9 mouse cellular contexts compared by ENCODE assay signal in genomic region chr7:140141350-140141749, GRCm38 (mm10). TPM values are rescaled to one million over a fixed set of nuclear protein-coding genes. Genes with fewer than 3 reads are reported as not detected.
DNase-seq lines count a peak whose midpoint lies in the region; ATAC-seq and TF ChIP-seq lines count a peak whose summit lies in the region.
"Had no signal": no experiment of that assay in that cellular context is flagged by ENCODE, and none has a peak within 500 bp of the region (broad histone marks: within the 10 kb centered on the region; RNA-seq: fewer than 3 reads in every experiment).

No protein-coding gene starts in this region.

- no peak overlapping the region for H3K9ac ChIP-seq in midbrain, embryonic 11.5 days (ENCODE audit: low read length)
- no peak overlapping the region for H3K9ac ChIP-seq in midbrain, embryonic 16.5 days (ENCODE audit: low read depth, low read length)
- H3K9ac ChIP-seq in heart, postnatal 0 days (replicated peaks; ENCODE audit: low read depth, low read length) = no peak overlapping the region
- no peak overlapping the region for H3K9ac ChIP-seq in liver, embryonic 13.5 days
- H3K9ac ChIP-seq: midbrain, embryonic 12.5 days had no signal

- no peaks in the 10 kb centered on the region for H3K9me3 ChIP-seq in midbrain, embryonic 11.5 days (ENCODE audit: control insufficient read depth, low read length)
- no peaks in the 10 kb centered on the region for H3K9me3 ChIP-seq in midbrain, embryonic 16.5 days (replicated peaks; ENCODE audit: control insufficient read depth, low read length, poor library complexity, severe bottlenecking)
- no peaks in the 10 kb centered on the region for H3K9me3 ChIP-seq in heart, postnatal 0 days (replicated peaks; ENCODE audit: control insufficient read depth, low read length)
- H3K9me3 ChIP-seq in liver, embryonic 13.5 days (replicated peaks) = no peaks in the 10 kb centered on the region
- H3K9me3 ChIP-seq: midbrain, embryonic 12.5 days had no signal

- H3K4me1 ChIP-seq in midbrain, embryonic 11.5 days (ENCODE audit: control insufficient read depth, insufficient read depth, low read length) = peaks cover 6% of the 10 kb centered on the region
- peaks cover 9% of the 10 kb centered on the region for H3K4me1 ChIP-seq in midbrain, embryonic 16.5 days (ENCODE audit: control insufficient read depth, insufficient read depth, low read length)
- H3K4me1 ChIP-seq in heart, postnatal 0 days (ENCODE audit: control insufficient read depth, insufficient read depth) = peaks cover 7% of the 10 kb centered on the region
- peaks cover 9% of the 10 kb centered on the region for H3K4me1 ChIP-seq in liver, embryonic 13.5 days (replicated peaks)

- ATAC-seq in midbrain, embryonic 11.5 days (ENCODE audit: low FRiP score) = no peak
- ATAC-seq in midbrain, embryonic 16.5 days = no peak
- no peak for ATAC-seq in heart, postnatal 0 days (ENCODE audit: insufficient read depth, low read depth)
- ATAC-seq in liver, embryonic 13.5 days (ENCODE audit: low read depth) = no peak

- no peak for TF ChIP-seq EP300 in heart, postnatal 0 days (IDR thresholded peaks at IDR 0.05; ENCODE audit: low read depth)

- H3K4me3 ChIP-seq in midbrain, embryonic 11.5 days (ENCODE audit: low read depth, low read length) = no peak overlapping the region
- H3K4me3 ChIP-seq in midbrain, embryonic 16.5 days (ENCODE audit: low read depth, low read length) = no peak overlapping the region
- no peak overlapping the region for H3K4me3 ChIP-seq in heart, postnatal 0 days (ENCODE audit: low read depth, low read length)
- H3K4me3 ChIP-seq in liver, embryonic 13.5 days (replicated peaks) = no peak overlapping the region
- H3K4me3 ChIP-seq: midbrain, embryonic 12.5 days had no signal

- 4% methylated on average over 14 of the region's 14 CpGs for WGBS in midbrain, embryonic 11.5 days
- WGBS in midbrain, embryonic 16.5 days = 8% methylated on average over 14 of the region's 14 CpGs
- 6% methylated on average over 14 of the region's 14 CpGs for WGBS in heart, postnatal 0 days
- 3% methylated on average over 14 of the region's 14 CpGs for WGBS in liver, embryonic 13.5 days (ENCODE audit: insufficient replicate concordance)

- no peaks in the 10 kb centered on the region for H3K27me3 ChIP-seq in midbrain, embryonic 11.5 days (ENCODE audit: control insufficient read depth, insufficient read depth, low read length)
- no peaks in the 10 kb centered on the region for H3K27me3 ChIP-seq in midbrain, embryonic 16.5 days (ENCODE audit: control insufficient read depth, insufficient read depth, low read depth, low read length)
- no peaks in the 10 kb centered on the region for H3K27me3 ChIP-seq in heart, postnatal 0 days (ENCODE audit: control insufficient read depth, insufficient read depth, low read length)
- H3K27me3 ChIP-seq in liver, embryonic 13.5 days = no peaks in the 10 kb centered on the region

- H3K27ac ChIP-seq in midbrain, embryonic 11.5 days (ENCODE audit: low read depth, low read length) = no peak overlapping the region
- H3K27ac ChIP-seq in midbrain, embryonic 16.5 days (ENCODE audit: low read length) = no peak overlapping the region
- H3K27ac ChIP-seq in heart, postnatal 0 days (ENCODE audit: low read depth) = no peak overlapping the region
- H3K27ac ChIP-seq in liver, embryonic 13.5 days = no peak overlapping the region
- H3K27ac ChIP-seq: midbrain, embryonic 12.5 days had no signal

- DNase-seq in midbrain, embryonic 11.5 days (ENCODE audit: low spot score, missing footprints) = peak; percentile 88
- DNase-seq in NIH3T3 (ENCODE audit: low read depth) = peak; percentile 86
- DNase-seq in cerebellum, adult 9-11 months = peak; percentile 75
- peak; percentile 68 for DNase-seq in heart, postnatal 0 days (ENCODE audit: low spot score)
- peak; percentile 50 for DNase-seq in liver, embryonic 13.5 days
- peak; percentile 80 for DNase-seq in retina, embryonic 14.5 days (ENCODE audit: low spot score)
- DNase-seq in frontal cortex, postnatal 25 days (ENCODE audit: low spot score in 2 of 2) = no peak

- H3K4me2 ChIP-seq in midbrain, embryonic 11.5 days = no peak overlapping the region
- no peak overlapping the region for H3K4me2 ChIP-seq in midbrain, embryonic 16.5 days (ENCODE audit: low read length)
- no peak overlapping the region for H3K4me2 ChIP-seq in heart, postnatal 0 days (ENCODE audit: low read depth, low read length)
- no peak overlapping the region for H3K4me2 ChIP-seq in liver, embryonic 13.5 days
- H3K4me2 ChIP-seq: midbrain, embryonic 12.5 days had no signal

- peak; percentile 81 for TF ChIP-seq CTCF in heart, postnatal 0 days (IDR thresholded peaks at IDR 0.05; ENCODE audit: low read depth)

- no peaks in the 10 kb centered on the region for H3K36me3 ChIP-seq in midbrain, embryonic 11.5 days (ENCODE audit: control insufficient read depth, insufficient read depth, low read length)
- H3K36me3 ChIP-seq in midbrain, embryonic 16.5 days (ENCODE audit: control insufficient read depth, insufficient read depth, low read length) = no peaks in the 10 kb centered on the region
- no peaks in the 10 kb centered on the region; the same call in 1 of the 2 replicates for H3K36me3 ChIP-seq in heart, postnatal 0 days (replicated peaks; ENCODE audit: control insufficient read depth, insufficient read depth, low read length)
- H3K36me3 ChIP-seq in liver, embryonic 13.5 days = peaks cover 2% of the 10 kb centered on the region; the same call in 1 of the 2 replicates
- H3K36me3 ChIP-seq: midbrain, embryonic 12.5 days had no signal

RNA-seq across cellular contexts. Expression of gene Mtg1, which starts 4.0 kb away (rescaled TPM):
- 21.4 and 31.2 TPM in 2 replicates for polyA plus RNA-seq in midbrain, embryonic 11.5 days (2014; fragmentation: Nextera tagmentation; extraction: Ambion mirVana)
- polyA plus RNA-seq in midbrain, embryonic 16.5 days (2015; fragmentation: Nextera tagmentation; extraction: Ambion mirVana) = 26.7 and 32.6 TPM in 2 replicates
- 9.2 and 53.7 TPM in 2 replicates for total RNA-seq in heart, postnatal 0 days (2014; rRNA removed; ENCODE audit: low replicate concordance)
- polyA plus RNA-seq in heart, postnatal 0 days (2015; fragmentation: Nextera tagmentation; extraction: Ambion mirVana) = 31.2 and 33.1 TPM in 2 replicates
- 20.3 and 21.1 TPM in 2 replicates for polyA plus RNA-seq in liver, embryonic 13.5 days (2015; fragmentation: Nextera tagmentation; extraction: Ambion mirVana)

RNA-seq across cellular contexts. Expression of gene Sprn, which starts 13.3 kb away (rescaled TPM):
- polyA plus RNA-seq in midbrain, embryonic 11.5 days (2014; fragmentation: Nextera tagmentation; extraction: Ambion mirVana) = 0.59 and 0.89 TPM in 2 replicates
- 26.7 and 29.2 TPM in 2 replicates for polyA plus RNA-seq in midbrain, embryonic 16.5 days (2015; fragmentation: Nextera tagmentation; extraction: Ambion mirVana)
- total RNA-seq in heart, postnatal 0 days (2014; rRNA removed; ENCODE audit: low replicate concordance) = 0.61 TPM in 1 of 2 replicates, not detected in the other
- polyA plus RNA-seq in heart, postnatal 0 days (2015; fragmentation: Nextera tagmentation; extraction: Ambion mirVana) = 0.16 and 0.25 TPM in 2 replicates
- 0.02 TPM in 1 of 2 replicates, not detected in the other for polyA plus RNA-seq in liver, embryonic 13.5 days (2015; fragmentation: Nextera tagmentation; extraction: Ambion mirVana)

RNA-seq across cellular contexts. Expression of gene Olfr522, which starts 23.2 kb away (rescaled TPM):
- polyA plus RNA-seq in midbrain, embryonic 11.5 days (2014; fragmentation: Nextera tagmentation; extraction: Ambion mirVana) = not detected in 2 replicates
- polyA plus RNA-seq in midbrain, embryonic 16.5 days (2015; fragmentation: Nextera tagmentation; extraction: Ambion mirVana) = not detected in 2 replicates
- not detected in 2 replicates for total RNA-seq in heart, postnatal 0 days (2014; rRNA removed; ENCODE audit: low replicate concordance)
- not detected in 2 replicates for polyA plus RNA-seq in heart, postnatal 0 days (2015; fragmentation: Nextera tagmentation; extraction: Ambion mirVana)
- polyA plus RNA-seq in liver, embryonic 13.5 days (2015; fragmentation: Nextera tagmentation; extraction: Ambion mirVana) = not detected in 2 replicates
- polyA plus RNA-seq: midbrain, embryonic 12.5 days had no signal

RNA-seq across cellular contexts. Expression of gene Echs1, which starts 25.1 kb away (rescaled TPM):
- 163 and 178 TPM in 2 replicates for polyA plus RNA-seq in midbrain, embryonic 11.5 days (2014; fragmentation: Nextera tagmentation; extraction: Ambion mirVana)
- polyA plus RNA-seq in midbrain, embryonic 16.5 days (2015; fragmentation: Nextera tagmentation; extraction: Ambion mirVana) = 111 TPM in 2 replicates
- total RNA-seq in heart, postnatal 0 days (2014; rRNA removed; ENCODE audit: low replicate concordance) = 265 and 332 TPM in 2 replicates
- 344 and 349 TPM in 2 replicates for polyA plus RNA-seq in heart, postnatal 0 days (2015; fragmentation: Nextera tagmentation; extraction: Ambion mirVana)
- polyA plus RNA-seq in liver, embryonic 13.5 days (2015; fragmentation: Nextera tagmentation; extraction: Ambion mirVana) = 80.0 and 93.8 TPM in 2 replicates

RNA-seq across cellular contexts. Expression of gene Paox, which starts 25.8 kb away (rescaled TPM):
- polyA plus RNA-seq in midbrain, embryonic 11.5 days (2014; fragmentation: Nextera tagmentation; extraction: Ambion mirVana) = 12.1 and 14.7 TPM in 2 replicates
- polyA plus RNA-seq in midbrain, embryonic 16.5 days (2015; fragmentation: Nextera tagmentation; extraction: Ambion mirVana) = 6.7 and 8.3 TPM in 2 replicates
- total RNA-seq in heart, postnatal 0 days (2014; rRNA removed; ENCODE audit: low replicate concordance) = 8.1 and 11.8 TPM in 2 replicates
- 8.5 and 8.7 TPM in 2 replicates for polyA plus RNA-seq in heart, postnatal 0 days (2015; fragmentation: Nextera tagmentation; extraction: Ambion mirVana)
- polyA plus RNA-seq in liver, embryonic 13.5 days (2015; fragmentation: Nextera tagmentation; extraction: Ambion mirVana) = 10.5 and 10.9 TPM in 2 replicates

Comparison
In these comparisons a context has a peak if more than half of its experiments do, and no peak if none do; other contexts are left out.
1. RNA of gene Sprn, which starts 13.3 kb away (polyA plus RNA-seq): 26.7 to 29.2 TPM in midbrain, embryonic 16.5 days; 0.59 to 0.89 TPM in midbrain, embryonic 11.5 days, 0.16 to 0.25 TPM in heart, postnatal 0 days and 0.02 TPM in liver, embryonic 13.5 days; every median in the first group is over 10 times any median in the second.
2. DNase-seq: peak in midbrain, embryonic 11.5 days (single experiment), NIH3T3 (single experiment), cerebellum, adult 9-11 months (single experiment), heart, postnatal 0 days (single experiment), liver, embryonic 13.5 days (single experiment) and retina, embryonic 14.5 days (single experiment); none in frontal cortex, postnatal 25 days (0 of 2).